Mouse (Mus musculus) testis, adult 2 months (tissue): ENCODE measurements at regions not wholly inside any gene's neighbourhood (a gene's known extent, or its start where the extent isn't known, plus 50 kb on each side); places are given as distances from the start of the nearest gene placed in this dataset.

Experiments used
- CTCF ChIP-seq: fragments of 200-500 bp; IDR thresholded peaks from 2 replicates; pipeline ENCODE4 v1.5.1; 2012; ENCODE audit warnings: low read depth, mild to moderate bottlenecking, inconsistent platforms, low read length, moderate library complexity; ENCODE audit not compliant: control insufficient read depth, insufficient read depth, insufficient replicate concordance
- POLR2A ChIP-seq: fragments of 200-500 bp; IDR thresholded peaks from 2 replicates; pipeline ENCODE4 v1.6.1; 2012; ENCODE audit warnings: low read depth, mild to moderate bottlenecking, inconsistent platforms, low read length, moderate library complexity; ENCODE audit not compliant: control insufficient read depth

- TF ChIP-seq CTCF, result no peak
- no peak for TF ChIP-seq POLR2A
Measured at GRCm38 (mm10) chr8:126661511-126662142, 67.8 kb upstream of the Irf2bp2 start.
